Mouse (Mus musculus) spleen, postnatal 10 days (tissue): Measurements from ENCODE around the gene Cd163l1.

Source experiments
- DNase-seq, 2 experiments: peaks; one replicate each; pipeline ENCODE4 v3.0.0; 2021 to 2022; ENCODE audit warnings: low spot score in 2 of 2

Cd163l1 gene

DNA sequence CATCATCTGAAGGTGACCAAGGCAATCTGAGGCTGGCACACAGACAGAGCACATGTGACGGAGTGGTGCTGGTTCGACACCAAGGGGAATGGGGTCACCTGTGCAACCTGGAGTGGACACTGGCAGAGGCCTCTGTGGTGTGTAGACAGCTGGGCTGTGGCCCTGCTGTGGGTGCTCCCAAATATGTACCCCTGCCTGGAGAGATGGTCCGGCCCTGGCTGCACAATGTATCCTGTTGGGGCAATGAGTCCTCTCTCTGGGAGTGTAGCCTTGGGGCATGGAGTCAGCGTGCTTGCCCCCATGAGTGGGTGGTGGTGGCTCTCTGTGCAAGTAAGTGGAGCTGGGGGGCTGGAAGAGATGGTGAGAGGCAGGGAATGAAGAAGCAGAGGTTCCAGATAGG is 2.3 kb downstream of the Cd163l1 start:
- no peak for DNase-seq

DNA sequence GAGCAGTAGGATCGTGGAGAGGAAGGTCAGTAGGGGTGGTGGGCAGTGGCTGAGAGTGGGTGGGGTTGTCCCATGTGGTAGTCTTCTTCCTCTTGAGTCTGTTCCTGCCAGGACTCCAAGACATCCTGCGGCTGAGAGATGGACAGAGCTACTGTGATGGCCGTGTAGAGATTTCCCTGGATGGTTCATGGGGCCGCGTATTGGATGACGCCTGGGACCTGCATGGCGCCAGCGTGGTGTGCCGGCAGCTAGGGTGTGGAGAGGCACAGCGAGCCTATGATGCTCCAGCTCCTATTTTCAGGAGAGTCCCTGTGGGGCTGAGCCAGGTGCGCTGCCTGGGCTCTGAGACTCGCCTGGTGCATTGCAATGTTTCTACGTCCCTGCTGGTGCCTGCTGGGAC is 6.1 kb downstream of the Cd163l1 start:
- no peak for DNase-seq

DNA sequence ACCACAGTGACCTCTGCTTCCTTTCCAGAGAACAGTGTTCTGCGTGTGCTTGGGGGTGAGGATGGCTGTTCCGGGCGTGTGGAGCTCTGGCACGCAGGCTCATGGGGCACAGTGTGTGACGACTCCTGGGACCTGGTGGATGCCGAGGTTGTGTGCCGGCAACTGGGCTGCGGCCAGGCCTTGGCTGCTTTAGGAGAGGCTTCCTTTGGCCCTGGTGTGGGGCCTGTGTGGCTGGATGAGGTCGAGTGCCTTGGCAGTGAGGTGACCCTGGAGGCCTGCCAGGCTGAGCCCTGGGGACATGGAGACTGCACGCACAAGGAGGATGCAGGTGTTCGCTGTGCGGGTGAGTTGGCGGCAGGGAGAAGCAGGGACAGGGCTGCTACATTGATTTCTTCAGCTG is 10.4 kb downstream of the Cd163l1 start:
- DNase-seq: no peak

DNA sequence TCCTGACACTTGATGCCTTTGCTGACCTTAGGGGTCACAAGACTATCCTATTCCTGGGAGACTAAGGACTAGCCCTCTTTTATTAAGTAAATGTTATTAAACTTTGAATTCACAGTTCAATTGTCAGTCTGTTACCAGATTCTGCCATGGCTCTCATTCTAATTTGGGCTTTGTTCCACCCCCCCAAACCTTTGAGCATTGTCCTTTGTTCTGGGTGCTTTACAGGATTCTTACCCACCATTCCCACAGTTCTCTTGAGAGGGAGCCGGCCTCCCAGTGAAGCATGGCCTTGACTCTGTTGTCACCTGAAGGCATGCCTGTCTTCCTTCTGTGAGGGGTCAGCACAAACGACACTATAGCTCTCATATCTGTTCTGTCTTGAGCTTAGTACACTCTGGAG is 13.0 kb downstream of the Cd163l1 start:
- no peak for DNase-seq

DNA sequence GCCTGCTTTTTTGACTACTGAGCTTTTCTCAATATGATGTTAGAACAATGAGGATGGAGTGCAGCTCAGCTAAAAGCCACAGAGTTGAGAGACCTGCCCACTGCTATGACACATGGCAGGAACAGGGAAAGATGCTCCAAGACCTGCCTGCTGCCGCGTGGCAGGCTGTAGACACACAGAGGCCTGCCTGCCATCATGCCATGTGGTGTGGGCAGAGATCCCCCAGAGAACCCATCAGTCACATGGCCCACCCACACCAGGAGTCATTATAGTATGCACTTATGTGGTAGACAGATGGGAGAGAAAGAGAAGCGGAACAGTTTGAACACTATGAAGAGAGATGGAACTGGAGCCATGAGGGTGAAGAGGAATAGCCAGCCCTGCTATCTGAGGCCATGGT is 15.6 kb downstream of the Cd163l1 start:
- no peak for DNase-seq

DNA sequence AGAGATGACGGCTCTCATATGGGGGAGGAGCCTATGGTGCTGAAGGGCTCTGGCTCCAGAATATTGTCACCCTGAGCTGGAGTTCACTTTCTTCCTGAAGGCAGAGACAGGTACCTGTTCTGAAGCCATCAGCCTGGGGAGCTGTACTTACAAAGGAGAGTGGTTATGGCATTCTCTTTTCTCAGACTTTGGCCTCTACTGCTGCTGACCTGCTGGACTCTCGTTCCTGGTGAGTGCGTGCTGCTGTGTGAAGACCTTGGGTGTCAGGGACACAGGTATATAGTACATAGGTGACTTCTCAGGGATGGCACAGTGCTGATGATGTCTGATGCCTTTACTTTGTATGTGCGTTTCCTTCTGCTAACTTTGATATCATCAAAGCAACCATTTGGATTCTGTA is 29.1 kb downstream of the Cd163l1 start, which contains the start of gene 5830411N06Rik:
Gene 5830411N06Rik, plus strand, starts transcription at position 69 of the 400 bp plus-strand sequence.
- no peak for DNase-seq

DNA sequence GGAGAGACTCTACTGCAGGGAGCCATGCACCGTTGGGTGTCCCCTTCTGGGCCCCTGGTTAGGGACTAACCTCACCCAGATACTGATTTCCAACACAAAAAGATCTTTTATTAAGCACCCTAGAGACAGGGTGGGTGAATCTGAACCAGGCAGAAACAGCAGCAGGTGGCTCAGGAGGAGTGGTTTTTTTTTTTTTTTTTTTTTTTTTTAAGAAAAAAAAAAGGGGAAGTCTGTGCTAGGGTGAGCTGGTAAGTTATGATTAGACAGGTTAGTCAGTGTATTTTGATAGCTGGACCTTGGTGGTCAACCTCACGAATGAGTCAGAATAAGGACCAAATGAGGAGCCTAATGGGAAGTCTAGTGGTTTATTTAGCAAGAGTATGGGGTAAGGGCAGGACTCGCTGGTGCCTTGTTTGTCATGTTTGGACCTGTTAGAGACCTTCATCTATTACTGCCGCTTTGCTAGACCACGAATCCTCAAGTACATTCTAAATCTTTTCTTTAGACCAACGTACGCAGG is 35.8 kb downstream of the Cd163l1 start:
- no peak for DNase-seq
